Mouse (Mus musculus) megakaryocyte progenitor cell, adult 5-6 weeks (primary cell): ENCODE results near the gene Ncan. TPM values are rescaled to one million over a fixed set of nuclear protein-coding genes. Genes with fewer than 3 reads are reported as not detected.

ENCODE experiments used
- ATAC-seq: replicated peaks from 2 replicates; pipeline ENCODE4 v1.8.0; 2016; ENCODE audit warnings: mild to moderate bottlenecking, moderate TSS enrichment, inconsistent platforms; ENCODE audit not compliant: poor library complexity
- total RNA-seq, 2 experiments: library from RNA; stranded (forward) in 1 of 2; stranded (reverse) in 1 of 2; fragments of 157-497, 149-512 nt in 1 of 2; fragments of 200-1000 nt in 1 of 2; gene quantifications; 2 replicates each; pipeline versions ENCODE4 v1.2.3 to v1.2.4; 2015 to 2017

The Ncan gene
- total RNA-seq (2015) (not detected in 2 replicates), total RNA-seq (2017) (not detected in 2 replicates)

GRCm38 (mm10) chr8:70120667-70121066 lies at the start of gene Ncan:
Gene Ncan (minus strand): TSS chr8:70120873.
- no peak for ATAC-seq

- ATAC-seq: no peak
These were observed 49.4 kb upstream of the Ncan start for GRCm38 (mm10) chr8:70170116-70170515.

DNA sequence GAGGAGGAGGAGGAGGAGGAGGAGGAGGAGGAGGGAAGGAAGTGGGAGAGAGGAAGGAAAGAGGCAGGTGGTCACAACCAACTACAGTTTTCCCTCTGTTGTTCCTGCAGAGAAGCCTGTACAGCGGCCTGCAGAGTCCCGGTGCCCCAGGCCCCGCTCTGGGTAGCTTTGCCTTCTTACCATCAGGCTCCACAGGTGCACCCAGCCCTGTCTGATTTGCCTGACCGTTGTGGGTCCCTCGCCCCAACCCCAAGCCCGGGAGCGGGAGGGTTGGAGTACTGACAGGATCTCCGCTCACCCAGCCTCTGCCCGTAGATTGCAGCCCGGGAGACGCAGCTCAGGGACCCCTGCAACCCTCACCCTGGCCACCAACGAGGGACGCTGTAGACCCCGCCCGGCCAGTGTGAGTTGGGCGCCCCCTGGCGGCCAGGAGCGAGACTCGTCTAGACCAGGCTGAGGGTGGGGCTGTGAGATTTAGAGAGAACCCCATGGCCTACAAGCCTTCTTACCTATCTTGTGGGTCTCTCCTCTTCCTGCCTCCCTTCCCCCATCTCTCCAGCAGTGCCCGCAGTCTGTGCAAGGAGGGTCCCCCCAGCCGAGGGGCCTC lies 45.9 kb upstream of the Ncan start:
- peak; percentile 85 for ATAC-seq

DNA sequence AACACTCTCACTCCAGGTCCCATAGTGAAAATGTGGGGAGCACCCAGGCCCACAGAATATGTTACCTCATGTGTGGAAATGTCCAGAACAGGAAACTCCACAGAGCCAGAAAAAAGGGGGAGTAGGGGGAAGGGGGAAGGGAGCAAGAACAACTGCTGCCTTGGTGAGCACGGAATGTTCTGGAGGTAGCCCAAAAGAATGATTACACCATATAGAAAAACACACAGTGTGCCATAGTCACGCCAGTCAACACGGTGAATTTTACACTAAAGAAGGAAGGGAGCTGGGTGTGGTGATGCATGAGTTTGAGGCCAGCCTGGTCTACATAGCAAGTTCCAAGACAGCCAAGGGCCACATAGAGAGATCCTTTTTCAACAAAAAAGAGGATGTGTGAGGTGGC lies 42.6 kb upstream of the Ncan start:
- ATAC-seq: no peak

DNA sequence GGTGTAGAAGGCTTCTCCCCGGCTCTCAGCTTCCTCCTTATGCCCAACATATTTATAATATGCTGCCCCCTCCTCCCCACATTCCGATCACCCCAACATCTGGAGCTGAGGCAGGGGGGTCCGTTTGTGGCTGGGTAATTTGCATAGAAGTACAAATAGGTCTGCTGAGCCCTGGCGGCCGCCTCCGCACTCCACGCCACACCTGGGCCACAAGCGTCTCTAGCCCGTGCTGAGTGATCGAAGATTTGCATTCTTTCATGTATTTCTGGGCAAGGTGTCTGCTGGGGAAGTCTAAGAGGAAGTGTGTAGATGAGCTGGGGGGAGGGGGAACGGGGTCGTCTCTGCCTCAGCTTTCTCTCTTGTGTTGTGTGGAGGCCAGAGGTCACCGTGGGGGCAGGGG lies 39.3 kb upstream of the Ncan start:
- ATAC-seq: no peak

DNA sequence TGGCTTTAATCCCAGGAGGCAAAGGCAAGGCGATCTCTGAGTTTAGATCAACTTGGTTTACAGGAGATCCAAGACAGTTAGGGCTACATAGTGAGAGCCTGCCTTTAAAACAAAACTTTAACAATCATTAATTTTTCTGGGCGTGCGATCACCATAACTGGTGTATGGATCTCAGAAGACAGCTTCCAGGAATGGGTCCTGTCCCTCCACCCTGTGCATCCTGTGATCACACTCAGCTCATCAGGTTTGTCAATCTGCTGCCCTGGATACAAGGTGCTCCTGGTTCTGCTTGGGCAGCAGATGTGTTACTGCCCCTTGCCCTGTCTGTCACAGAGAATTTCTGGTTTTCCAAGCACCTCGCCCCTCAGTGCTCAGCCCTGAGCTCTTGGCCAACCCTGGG lies 38.5 kb upstream of the Ncan start:
- no peak for ATAC-seq

- peak; percentile 86 for ATAC-seq
These were observed 37.6 kb upstream of the Ncan start for GRCm38 (mm10) chr8:70158069-70158853.

DNA sequence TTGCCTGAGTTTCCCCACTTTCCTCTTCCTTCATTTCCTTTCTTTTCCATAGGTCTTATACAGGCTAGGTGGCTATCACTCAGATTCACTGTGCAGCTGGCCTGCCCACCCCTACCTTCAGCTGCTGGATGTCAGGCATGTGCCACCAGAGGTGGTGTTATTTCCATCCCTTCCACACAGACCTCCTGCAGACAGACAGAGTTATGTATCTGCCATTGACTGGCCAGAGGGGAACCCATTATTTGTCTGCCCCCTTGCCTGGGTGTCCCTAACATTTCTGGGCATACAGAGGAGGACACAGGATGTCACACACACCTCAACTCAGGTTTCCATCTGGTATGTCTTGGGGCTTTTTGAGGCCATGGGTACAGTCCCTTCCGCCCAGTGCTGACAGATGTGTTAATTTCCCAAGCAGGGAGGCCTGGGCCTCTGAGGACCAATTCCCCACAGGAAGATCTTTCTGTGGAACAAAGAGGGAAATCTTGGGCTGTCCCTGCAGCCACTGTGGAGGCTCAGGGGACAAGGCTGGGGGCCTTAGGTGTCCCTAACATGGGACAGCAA lies 36.6 kb upstream of the Ncan start:
- no peak for ATAC-seq

DNA sequence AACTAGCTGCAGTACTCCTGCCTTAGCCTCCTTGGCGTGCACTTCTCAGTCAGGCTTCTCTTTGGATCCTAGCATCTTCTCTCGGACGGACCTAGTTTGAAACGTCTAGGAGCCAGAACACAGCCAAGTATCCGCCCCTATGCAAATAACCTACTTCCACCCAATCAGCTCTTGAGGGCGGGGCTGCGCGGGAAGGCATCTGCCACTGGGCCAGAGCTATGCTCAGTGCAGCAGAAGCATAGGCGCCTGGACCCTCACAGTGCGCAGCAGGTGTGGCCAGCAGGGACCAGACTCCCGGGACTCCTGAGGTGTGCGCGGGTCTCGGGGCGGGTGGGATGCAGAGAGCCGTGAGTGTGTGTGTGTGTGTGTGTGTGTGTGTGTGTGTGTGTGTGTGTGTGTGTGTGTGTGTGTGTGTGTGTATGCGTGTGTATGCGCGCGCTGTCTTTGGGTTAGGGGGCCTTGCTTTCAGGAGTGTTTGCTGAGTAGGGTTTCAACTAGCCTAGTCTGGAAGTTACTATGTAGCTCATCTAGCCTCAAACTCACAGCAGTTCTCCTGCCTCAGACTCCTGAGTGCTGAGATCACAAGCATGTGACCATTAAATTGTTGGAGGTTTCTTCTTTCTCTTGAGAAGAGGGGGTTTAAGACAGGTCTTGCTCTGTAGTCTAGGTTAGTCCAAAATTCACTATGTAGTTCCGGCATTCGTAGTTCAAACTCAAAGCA lies 32.0 kb upstream of the Ncan start:
- ATAC-seq: peak; percentile 99

DNA sequence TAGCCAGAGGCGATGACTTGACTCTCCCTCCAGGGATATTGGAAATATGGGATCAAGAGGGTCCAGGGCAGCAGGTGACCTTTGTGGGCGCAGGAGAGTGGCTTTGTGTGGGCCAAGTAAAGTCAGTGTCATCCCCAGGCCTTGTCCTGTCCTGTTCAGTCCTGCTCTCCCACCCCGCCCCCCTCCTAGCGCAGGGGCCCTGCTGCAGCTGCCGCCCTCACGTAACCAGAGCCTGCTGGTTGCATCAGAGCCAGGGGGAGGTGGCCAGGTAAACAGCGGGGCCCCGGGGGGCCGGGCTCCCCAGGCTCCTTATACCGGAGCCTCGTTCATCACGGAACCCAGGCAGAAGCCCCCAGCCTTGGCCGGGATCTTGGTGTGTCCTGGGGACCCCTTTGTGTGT lies 29.5 kb upstream of the Ncan start:
- ATAC-seq: no peak

DNA sequence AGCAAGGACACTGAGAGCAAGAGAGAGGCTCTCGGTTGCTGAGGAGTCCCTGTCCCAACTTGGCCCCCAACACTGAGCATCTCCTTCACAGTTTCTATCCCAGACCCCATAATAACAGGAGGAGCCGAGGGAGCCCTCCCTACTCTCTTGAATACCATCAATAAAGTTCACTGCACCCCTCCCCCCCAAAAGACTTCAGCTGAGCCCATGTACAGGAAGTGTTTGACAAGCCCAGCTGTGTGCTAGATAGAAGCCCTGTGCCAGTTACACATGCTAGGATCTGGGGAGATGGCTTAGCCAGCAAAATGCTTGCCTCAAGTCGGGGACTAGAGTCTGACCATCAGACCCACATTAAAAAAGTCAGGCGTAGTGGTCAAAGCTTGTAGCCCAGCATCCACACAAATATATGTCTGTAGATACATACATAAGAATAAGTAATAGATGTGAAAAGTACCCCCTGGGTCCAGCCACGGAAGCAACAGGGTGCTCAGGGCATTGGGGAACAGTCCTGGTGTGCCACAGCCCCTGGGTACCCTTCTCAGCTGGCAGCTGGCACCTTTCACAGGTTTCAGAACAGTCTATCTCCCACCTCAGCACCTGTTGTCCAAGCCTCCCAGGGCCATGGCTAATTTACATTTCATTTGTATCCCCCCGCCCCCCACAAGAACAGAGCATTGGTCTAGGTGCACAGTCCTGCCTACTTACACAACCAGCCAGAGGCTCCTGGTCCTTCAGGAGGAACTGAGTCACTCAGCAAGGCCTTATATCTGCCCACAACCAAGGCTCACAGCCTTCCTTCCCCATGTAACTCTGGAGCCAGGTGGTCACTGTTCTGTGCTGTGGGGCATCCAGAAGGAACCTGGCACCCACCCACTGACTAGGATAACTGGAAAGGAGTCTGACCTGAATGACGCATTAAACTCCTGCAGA lies 27.3 kb upstream of the Ncan start:
- no peak for ATAC-seq

DNA sequence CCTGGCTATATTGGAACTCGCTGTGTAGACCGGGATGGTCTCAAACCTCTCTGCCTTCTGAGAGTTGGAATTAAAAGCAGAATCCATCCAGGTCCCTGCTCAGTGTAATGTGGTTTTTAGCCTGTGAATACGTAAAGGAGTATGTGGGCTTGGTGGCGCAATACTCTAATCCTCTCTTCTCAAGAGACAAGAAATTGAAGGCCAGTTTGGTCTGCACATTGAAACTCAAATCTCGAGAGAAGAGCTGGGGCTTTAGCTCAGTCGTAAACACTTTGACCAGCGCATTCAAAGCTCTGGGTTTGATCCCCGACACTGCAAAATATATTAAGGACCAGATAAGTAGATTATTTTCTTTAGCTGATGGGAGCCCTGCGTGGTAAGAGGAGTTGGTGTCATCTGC lies 19.3 kb upstream of the Ncan start:
- ATAC-seq: peak; percentile 22; the same call in 1 of the 2 replicates

DNA sequence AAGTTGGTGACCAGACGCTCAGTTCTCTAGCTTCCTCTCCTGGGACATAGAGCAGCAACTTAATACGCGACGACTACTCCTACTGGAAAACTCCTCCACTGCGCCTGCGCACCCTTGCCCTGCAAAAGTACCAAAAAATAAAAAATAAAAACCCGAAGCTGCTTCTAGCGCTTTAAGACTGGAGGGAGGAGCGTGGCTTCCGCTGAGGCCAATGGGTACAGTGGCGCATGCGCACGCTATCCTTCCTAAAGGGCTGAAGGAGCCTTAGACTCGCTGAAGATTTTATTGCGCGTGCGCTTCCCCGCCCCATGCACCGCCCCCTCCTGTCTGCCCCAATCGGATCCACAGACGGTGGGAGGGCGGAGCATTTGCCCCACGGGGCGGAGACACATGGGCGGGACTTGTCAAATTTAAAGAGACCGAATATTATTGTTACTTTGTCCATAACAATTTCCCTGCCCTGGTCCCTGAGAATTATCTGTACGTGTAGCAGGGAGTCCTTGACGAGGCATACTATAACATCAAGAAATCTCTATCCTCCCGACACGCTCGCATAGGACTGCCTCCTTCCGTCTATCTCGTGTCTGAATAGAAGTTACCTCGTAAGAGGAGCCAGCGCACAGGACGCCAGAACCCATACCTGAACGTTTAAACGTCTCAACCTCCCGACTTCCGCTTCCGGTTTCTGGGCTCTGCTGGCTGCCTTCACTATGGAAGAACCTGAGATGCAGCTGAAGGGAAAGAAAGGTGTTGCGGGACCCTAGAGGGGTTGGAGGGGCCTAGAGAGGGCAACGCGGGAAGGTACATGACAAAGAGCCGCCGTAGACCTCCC lies 18.6 kb upstream of the Ncan start, which contains the start of the genes Rfxank, Borcs8 and Mef2b:
TSS of gene Rfxank (minus strand) at position 129 of the 832 bp plus-strand sequence.
TSS of gene Borcs8 (plus strand) at position 474 of the 832 bp plus-strand sequence.
TSS of gene Mef2b (plus strand) at position 686 of the 832 bp plus-strand sequence.
- ATAC-seq: peak; percentile 93

DNA sequence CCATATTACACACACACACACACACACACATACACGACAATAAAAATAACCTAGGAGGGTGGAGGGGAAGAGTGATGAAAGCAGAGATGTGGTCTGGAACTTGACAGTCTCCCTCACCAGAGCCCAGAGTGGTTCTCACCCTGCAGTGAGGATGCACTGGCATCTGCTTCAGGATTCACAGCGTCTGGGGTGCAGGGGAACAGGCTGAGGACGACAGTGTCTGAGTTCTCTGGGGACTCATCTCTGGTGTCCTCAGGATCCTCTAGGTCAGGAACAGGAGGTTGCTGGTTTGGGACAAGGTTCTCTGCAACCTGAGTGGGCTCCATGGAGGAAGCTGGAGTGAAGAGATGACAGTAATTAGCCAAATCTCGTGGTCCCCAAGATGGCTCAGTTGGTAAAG lies 17.2 kb upstream of the Ncan start:
- no peak for ATAC-seq

GRCm38 (mm10) chr8:70136591-70136990 lies 15.9 kb upstream of the Ncan start:
- ATAC-seq: no peak

- ATAC-seq: no peak
These were observed 14.3 kb upstream of the Ncan start for GRCm38 (mm10) chr8:70134931-70135330.

DNA sequence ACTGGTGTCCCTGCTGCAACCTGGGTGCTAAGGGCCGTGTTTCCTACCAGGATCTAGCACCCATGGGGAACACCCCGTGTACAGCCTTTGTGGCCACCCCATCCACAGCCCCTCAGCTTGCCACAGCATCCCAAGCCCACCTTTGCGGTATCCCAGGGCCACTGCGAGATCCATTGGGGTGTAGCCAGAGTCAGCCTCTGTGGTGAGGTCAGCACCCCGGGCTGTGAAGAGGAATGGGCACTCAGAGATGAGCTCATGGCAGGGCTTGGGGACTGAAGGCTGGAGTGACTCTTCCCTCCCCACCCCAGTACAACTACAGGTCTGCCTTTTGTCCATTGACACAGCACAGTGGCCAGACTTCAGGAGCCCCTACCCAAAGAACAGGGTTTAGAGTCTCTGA lies 13.4 kb upstream of the Ncan start:
- ATAC-seq: no peak

DNA sequence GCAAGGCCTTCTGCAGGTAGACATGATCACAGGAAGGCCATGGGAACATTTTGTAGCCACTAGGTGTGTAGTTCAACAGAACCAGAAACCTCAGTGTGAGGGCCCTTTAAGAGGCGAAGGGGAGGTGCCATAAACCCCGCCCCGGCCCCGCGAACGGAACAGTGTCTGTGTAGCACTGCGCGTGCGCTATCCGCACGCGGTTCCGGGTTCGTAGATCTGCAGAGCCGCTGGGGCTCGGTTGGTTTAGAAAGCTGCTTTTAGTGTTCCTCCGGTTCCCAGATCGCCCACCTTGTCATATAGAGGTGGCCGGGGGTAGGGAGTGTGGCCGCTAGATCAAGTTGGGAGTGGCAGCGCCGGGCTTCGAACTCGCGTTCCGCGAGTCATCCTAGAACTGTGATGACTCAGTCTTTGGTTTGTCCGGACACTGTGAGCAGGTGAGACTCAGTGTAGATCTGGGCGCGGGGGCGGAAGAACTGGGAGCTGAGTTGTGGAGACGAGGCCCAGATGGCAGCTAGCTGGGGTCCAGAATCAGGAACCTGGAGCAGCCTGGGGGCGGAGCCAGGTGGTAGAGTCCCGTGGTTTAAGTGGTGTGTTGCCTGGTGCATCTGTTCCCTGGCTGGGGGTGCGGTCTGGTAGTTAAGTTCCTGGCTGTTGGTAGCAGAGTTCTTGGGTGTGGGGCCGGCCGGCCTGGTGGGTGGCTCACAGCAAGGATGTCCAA lies 10.7 kb upstream of the Ncan start, which contains the start of gene Nr2c2ap:
TSS of gene Nr2c2ap (plus strand) at position 168 of the 718 bp plus-strand sequence.
- peak; percentile 91 for ATAC-seq

DNA sequence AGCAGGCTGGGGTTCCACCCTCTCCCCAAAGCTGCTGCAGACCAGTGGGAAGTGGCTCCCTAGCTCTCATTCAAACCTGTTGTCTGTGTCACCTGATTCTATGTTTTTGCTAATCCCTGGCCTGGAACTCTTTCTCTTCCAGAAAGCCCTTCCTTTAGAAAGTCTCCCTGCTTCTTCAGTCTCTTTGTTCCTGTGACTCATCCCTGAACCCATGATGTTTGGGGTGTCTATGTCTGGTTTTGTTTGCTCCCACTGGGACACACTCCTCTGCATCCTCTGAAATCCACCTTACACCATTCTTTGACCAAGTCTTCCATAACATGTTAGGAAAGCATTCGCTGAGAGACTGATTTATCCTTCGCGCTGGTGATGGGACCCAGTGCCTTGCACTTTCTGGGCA lies 9.4 kb upstream of the Ncan start:
- ATAC-seq: no peak
